Mouse (Mus musculus) fibroblast of lung, adult 2 months (primary cell): ENCODE data around the gene Epm2aip1.

Source experiments
- DNase-seq: peaks from one replicate; pipeline ENCODE4 v3.0.0-alpha.2; 2011; ENCODE audit warnings: low read depth

Gene Epm2aip1

GRCm38 (mm10) chr9:111287956-111288355 is 16.2 kb downstream of the Epm2aip1 start:
- DNase-seq = no peak

DNA sequence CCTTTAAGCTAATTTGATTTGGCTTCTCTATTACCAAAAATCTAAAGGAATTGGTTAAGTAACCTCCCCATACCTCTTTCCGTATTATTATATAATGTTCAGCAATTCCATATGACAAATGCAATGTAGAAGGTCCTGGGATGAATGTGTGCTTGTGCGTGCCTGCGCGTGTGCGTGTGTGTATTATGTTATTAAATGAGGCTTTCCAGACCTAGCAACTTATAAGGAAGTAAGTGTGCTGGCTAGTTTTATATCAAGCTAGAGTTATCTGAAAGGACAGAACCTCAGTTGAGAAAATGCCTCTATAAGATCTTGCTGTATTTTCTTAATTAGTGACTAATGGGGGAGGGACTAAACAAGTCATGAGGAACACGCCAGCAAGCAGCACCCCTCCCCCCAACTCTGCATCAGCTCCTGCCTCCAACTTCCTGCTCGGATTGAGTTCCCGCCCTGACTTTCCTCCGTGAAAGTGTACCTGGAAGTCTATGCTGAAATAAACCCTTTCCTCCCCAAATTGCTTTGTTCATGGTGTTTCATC is 17.6 kb downstream of the Epm2aip1 start:
- DNase-seq = no peak

GRCm38 (mm10) chr9:111289832-111290339 is 18.2 kb downstream of the Epm2aip1 start:
- DNase-seq = peak; percentile 76

DNA sequence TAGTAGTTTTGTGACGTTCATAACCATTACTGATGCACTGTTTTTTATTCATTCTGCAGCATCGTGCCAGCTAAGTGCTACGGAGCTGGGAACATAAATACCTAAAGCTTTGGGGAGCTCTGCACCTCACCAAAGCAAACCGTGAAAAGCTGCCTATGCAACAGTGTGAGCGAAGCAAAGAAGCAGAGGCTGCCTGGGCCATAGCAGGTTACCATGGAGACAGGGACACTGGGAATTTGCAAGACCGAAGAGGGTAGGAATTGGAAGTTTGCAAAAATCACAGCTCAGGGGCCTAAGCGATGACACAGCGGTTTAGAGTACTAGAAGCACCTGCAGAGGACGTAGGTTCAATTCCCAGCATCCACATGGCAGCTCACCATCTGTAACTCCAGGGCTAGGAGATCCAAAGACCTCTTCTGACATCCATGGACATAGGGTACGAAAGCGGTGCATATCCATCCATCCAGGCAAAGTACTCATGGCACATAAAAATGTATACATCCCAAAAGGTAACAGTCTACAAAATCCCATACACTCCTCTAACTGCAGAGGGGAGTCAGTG is 18.9 kb downstream of the Epm2aip1 start:
- no peak for DNase-seq

DNA sequence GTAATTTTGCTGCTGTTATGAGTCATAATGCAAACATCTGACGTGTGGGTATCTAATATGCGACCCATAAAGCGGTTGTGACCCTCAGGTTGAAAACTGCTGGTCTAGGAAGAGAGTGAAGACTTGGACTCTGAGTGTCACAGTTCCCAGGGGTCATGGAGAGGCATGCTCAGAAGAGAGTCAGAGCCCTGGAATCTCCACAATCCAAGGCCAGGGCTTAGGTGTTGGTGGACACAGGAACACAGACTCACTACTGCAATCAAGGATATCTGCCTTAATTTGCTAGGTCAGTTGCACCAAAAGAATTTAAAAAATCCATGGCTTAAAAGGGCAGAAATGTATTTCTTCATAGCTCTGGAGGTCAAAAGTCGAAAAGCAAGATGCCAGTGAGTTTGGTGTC is 21.5 kb downstream of the Epm2aip1 start:
- no peak for DNase-seq

GRCm38 (mm10) chr9:111294911-111295310 is 23.2 kb downstream of the Epm2aip1 start:
- no peak for DNase-seq

DNA sequence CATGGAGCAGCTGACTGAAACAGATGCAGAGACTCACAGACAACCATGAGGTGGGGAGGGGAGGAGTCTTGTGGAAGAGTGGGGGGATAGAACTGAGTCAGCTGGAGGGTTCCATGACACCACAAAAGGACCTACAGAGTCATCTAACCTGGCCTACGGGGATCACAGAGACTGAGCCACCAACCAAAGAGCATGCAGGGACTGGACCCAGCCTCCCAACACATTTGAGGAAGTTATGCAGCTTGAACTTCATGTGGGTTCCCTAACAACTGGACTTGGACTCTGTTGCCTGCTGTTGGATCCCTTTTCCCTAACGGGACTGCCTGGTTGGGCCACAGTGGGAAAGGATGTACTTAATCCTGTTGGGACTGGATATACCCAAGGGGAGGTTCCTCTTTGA is 23.6 kb downstream of the Epm2aip1 start:
- no peak for DNase-seq

DNA sequence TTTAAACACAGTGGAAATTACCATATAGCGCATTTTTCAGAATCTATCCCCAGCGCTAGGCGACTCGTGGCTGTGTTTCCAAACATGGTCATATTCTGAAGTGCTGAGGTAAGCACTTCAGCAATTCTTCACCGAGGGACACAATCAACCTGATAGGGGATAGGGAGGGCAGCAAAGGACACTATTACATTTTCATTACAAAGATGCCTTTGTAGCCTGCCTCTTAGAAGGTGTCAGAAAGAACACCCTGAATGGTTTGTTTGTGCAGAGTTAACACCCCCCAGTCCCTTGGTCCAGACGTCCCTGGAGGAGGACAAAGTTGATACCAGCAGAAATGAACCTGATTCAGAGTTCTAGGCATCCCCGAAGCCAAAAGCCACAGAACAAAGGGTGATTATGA is 24.7 kb downstream of the Epm2aip1 start:
- no peak for DNase-seq

DNA sequence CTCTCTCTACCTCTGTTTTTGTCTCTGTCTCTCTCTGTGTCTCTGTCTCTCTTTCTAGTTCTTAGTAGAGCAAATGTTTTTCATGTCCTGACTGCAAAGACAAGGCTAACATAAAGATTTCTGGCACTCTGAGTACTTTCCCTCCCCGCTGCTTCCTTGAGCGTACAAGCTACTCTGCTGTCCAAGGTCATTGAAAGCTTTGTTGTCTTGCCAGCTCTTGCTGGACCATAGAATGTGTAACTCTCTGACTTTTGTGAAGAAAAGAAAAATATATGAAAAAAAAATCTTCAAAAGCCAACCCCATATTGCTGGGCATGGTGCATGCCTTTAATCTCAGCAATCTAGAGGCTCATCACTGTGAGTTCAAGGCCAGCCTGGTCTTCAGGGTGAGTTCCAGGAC is 26.9 kb downstream of the Epm2aip1 start:
- DNase-seq = no peak

GRCm38 (mm10) chr9:111302196-111302831 is 30.6 kb downstream of the Epm2aip1 start:
- DNase-seq = no peak

- no peak for DNase-seq
These were observed 32.3 kb downstream of the Epm2aip1 start for GRCm38 (mm10) chr9:111304036-111304435.

GRCm38 (mm10) chr9:111306142-111306541 is 34.4 kb downstream of the Epm2aip1 start:
- DNase-seq = no peak

- DNase-seq = no peak
These were observed 39.5 kb downstream of the Epm2aip1 start, which contains the start of gene Trank1 for GRCm38 (mm10) chr9:111311031-111311842. Trank1 (plus strand) TSS chr9:111311739.

DNA sequence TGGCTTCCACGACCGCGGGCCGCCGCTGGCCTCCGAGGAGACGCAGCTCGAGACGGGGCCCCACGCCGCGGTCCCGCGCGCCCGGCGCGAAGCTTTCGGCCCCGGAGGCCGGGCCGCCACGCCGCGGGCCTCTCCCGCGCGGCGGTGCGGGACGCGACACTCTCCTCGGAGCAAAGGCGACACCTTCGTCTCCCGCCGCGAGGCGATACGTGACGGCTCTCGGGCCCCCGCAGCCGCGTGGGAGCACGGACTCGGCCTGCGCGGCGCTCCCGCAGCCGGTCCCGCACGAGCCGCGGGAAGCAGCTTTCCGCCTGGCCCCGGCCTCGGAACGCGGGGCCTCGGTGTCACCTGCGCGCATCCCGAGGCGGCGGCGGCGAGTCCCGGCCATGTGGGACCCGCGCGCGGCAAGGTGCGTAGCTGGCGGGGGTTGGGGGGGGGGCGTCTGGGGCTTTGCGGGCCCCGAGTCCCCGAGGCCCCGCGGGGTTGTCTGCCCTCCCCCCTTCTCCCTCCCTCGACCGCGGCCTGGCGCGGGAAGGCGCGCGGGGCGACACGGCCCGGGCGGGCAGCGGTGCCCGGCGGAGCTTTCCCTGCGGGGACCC is 40.2 kb downstream of the Epm2aip1 start:
- no peak for DNase-seq

DNA sequence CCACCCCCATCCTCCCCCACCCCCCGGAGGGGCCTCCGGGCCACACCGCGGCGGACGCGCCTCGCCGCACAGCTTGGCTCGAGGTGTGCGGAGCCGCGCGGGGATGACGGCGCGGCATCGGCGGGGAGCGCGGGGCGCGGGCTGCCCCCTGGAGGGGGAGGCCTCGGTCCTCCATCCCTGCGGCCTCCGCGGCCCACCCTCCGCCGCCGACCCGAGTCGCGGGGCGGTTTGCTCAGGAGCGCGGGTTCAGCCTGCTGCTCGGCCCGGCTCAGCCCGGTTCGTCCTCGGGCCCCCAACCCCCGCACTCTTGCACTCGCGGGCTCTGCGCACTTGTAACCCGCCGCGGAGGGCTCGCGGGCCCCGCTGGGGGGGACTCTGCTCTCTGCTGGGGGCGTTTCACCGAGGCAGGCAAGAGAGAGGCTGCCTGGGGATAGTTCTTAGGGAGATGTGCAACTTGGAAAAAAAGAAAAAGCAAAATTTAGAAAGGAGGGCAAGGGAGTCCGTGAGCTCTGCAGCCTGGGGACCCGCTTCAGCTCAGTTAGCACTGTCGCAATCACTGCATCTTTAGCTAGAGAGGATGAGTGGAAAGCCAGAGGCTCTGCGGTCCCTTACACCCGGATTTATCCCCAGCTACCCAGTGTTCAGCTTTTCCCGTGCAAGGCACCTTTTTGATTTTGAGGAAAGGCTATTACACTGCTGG is 40.9 kb downstream of the Epm2aip1 start:
- DNase-seq = no peak

DNA sequence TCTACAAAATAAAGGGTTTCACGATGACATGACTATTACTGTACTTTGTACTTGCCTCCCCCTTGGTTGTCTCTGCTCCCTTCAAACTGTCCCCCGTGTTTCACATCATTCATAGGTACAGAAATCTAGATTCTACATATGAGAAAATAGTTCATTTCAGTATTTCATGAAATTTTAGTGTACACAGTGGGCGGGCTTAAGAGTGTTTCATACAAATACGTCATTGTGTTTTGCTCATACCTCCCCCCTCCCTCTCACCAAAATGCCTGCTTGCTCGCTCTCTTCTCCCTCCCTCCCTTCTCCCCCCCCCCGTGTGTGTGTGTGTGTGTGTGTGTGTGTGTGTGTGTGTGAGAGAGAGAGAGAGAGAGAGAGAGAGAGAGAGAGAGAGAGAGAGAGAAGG is 41.6 kb downstream of the Epm2aip1 start:
- DNase-seq = no peak

GRCm38 (mm10) chr9:111313793-111314192 is 42.1 kb downstream of the Epm2aip1 start:
- DNase-seq = no peak

- DNase-seq = no peak
These were observed 42.5 kb downstream of the Epm2aip1 start for GRCm38 (mm10) chr9:111314219-111314618.

DNA sequence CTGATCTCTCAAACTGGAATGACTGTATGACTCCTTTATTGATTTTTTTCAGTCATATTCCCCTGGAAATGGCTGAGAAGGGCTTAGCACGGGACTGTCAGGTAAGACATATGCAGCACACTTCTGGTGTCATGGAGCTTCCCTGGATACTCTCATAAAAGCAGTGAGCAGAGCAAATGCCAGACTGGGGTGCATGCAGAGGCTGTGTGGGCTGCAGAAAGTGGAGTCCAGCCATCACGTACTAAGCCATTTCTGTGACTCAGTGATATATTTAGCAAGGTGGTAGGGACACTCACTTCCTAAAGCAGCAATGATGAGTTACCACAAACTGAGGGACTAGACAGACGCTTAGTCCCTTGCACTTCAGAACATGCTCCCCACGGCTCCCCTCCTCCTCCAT is 49.2 kb downstream of the Epm2aip1 start:
- DNase-seq = no peak

DNA sequence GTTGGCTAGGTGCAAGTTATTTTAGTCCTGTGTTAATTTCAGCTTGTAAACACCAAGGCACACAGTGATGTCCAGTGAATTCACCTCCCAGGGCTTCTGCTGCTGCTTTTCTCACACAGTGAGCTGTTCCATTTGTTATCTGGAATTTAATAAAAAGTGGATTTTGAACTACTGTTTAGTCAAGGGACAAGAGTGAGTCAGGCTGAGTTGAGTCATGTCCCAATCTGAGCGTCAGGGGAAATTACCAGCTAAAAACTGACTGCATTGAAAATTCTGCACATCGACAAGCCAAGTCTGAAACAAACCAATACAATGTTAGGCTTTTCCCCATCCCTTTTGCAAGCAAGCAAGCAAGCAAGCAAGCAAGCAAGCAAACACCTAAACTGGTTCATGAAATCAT is 53.2 kb downstream of the Epm2aip1 start:
- DNase-seq = peak; percentile 71
